Mouse (Mus musculus): ENCODE measurements around the gene Ttf2. TPM values are rescaled to one million over a fixed set of nuclear protein-coding genes. Genes with fewer than 3 reads are reported as not detected.

The Ttf2 gene
- polyA plus RNA-seq, 1 experiment = 0.18 TPM

- TF ChIP-seq GATA1 (IDR thresholded peaks at IDR 0.05; ENCODE audit: low read length) (no peak), TAL1 (IDR thresholded peaks at IDR 0.05; ENCODE audit: low read length) (no peak)
- Histone ChIP-seq H3K4me1 (ENCODE audit: control insufficient read depth) (no peaks in the 10 kb centered on the region), H3K36me3 (ENCODE audit: control insufficient read depth) (no peaks in the 10 kb centered on the region), H3K4me3 (replicated peaks) (no peak overlapping the region), H3K27me3 (ENCODE audit: control insufficient read depth) (no peaks in the 10 kb centered on the region), H3K9me3 (ENCODE audit: control insufficient read depth, low read length) (no peaks in the 10 kb centered on the region)
These were observed 24.3 kb upstream of the Ttf2 start for GRCm38 (mm10) chr3:100993718-100994117.

DNA sequence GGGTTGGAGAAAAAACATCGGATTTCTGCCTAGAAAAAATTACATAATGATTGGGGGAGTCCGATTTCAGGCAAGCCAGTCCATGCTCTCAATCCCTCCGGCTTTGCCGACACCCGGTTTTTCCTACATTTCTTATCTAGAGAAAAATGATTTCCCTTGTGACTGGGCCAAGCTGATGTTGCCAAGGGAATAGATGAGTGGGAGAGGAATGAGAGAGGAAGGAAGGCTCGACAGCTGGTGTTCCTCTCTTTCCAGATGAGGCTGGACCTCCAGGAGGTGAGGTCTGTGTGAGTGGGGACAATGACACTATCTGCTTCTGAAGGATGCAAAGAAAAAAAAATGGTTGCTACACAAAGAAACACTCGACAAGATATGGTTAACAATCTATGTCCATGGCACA lies 23.7 kb upstream of the Ttf2 start:
- H3K4me1 ChIP-seq (ENCODE audit: control insufficient read depth) = no peaks in the 10 kb centered on the region
- H3K36me3 ChIP-seq (ENCODE audit: control insufficient read depth) = no peaks in the 10 kb centered on the region
- no peaks in the 10 kb centered on the region for H3K27me3 ChIP-seq (ENCODE audit: control insufficient read depth)
- TF ChIP-seq TAL1 (IDR thresholded peaks at IDR 0.05; ENCODE audit: low read length) (no peak), GATA1 (IDR thresholded peaks at IDR 0.05; ENCODE audit: low read length) (no peak)
- H3K4me3 ChIP-seq (replicated peaks) = no peak overlapping the region
- no peaks in the 10 kb centered on the region for H3K9me3 ChIP-seq (ENCODE audit: control insufficient read depth, low read length)

DNA sequence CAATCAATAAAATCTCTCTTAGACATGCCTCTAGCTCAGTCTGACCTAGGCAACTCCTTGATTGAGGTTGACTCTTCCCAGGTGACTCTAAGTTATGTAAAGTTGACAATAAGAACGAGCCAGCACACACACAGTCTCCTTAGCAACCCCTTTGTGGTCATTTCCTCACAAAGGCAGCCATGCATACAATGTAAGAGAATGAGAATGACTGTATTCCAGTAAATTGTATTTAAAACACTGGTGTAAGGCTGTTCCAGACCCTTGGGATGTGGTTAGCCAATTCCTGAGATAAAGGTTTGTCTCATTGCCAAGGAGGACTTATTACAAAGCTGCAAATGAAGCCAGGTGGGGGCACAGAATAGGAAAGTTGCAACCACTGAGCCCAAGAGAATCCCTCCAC lies 20.8 kb upstream of the Ttf2 start:
- H3K27me3 ChIP-seq (ENCODE audit: control insufficient read depth) = no peaks in the 10 kb centered on the region
- no peak overlapping the region for H3K4me3 ChIP-seq (replicated peaks)
- H3K9me3 ChIP-seq (ENCODE audit: control insufficient read depth, low read length) = no peaks in the 10 kb centered on the region
- no peaks in the 10 kb centered on the region for H3K4me1 ChIP-seq (ENCODE audit: control insufficient read depth)
- H3K36me3 ChIP-seq (ENCODE audit: control insufficient read depth) = no peaks in the 10 kb centered on the region
- TF ChIP-seq GATA1 (IDR thresholded peaks at IDR 0.05; ENCODE audit: low read length) = no peak
- TF ChIP-seq TAL1 (IDR thresholded peaks at IDR 0.05; ENCODE audit: low read length) = no peak

- Histone ChIP-seq H3K4me3 (replicated peaks) (no peak overlapping the region), H3K9me3 (ENCODE audit: control insufficient read depth, low read length) (no peaks in the 10 kb centered on the region), H3K27me3 (ENCODE audit: control insufficient read depth) (no peaks in the 10 kb centered on the region), H3K4me1 (ENCODE audit: control insufficient read depth) (no peaks in the 10 kb centered on the region), H3K36me3 (ENCODE audit: control insufficient read depth) (no peaks in the 10 kb centered on the region)
- no peak for TF ChIP-seq TAL1 (IDR thresholded peaks at IDR 0.05; ENCODE audit: low read length)
- TF ChIP-seq GATA1 (IDR thresholded peaks at IDR 0.05; ENCODE audit: low read length) = no peak
These were observed 20.0 kb upstream of the Ttf2 start for GRCm38 (mm10) chr3:100989417-100989816.

DNA sequence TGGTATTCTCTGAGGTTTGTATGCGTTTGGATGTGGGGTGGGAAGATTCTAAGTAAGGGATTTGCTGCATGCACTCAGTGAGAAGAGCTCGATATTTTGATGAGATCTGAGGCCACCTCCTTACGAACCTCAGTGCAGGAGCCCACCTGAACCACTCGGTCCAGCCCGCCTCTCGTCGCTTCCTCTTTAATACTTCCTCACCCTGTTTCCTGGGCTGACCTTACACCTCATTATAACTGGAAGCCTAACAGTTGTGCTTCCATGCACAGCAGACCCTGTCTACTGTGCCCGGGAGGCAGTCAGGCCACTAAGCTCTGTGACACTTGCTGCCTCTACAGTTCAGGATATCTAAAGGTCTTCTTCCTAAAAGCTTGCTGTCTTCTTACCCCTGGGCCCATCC lies 9.8 kb upstream of the Ttf2 start:
- H3K4me3 ChIP-seq (replicated peaks) = no peak overlapping the region
- no peaks in the 10 kb centered on the region for H3K36me3 ChIP-seq (ENCODE audit: control insufficient read depth)
- no peaks in the 10 kb centered on the region for H3K4me1 ChIP-seq (ENCODE audit: control insufficient read depth)
- H3K9me3 ChIP-seq (ENCODE audit: control insufficient read depth, low read length) = no peaks in the 10 kb centered on the region
- peaks cover 12% of the 10 kb centered on the region for H3K27me3 ChIP-seq (ENCODE audit: control insufficient read depth)
- TF ChIP-seq GATA1 (IDR thresholded peaks at IDR 0.05; ENCODE audit: low read length) = no peak
- no peak for TF ChIP-seq TAL1 (IDR thresholded peaks at IDR 0.05; ENCODE audit: low read length)

DNA sequence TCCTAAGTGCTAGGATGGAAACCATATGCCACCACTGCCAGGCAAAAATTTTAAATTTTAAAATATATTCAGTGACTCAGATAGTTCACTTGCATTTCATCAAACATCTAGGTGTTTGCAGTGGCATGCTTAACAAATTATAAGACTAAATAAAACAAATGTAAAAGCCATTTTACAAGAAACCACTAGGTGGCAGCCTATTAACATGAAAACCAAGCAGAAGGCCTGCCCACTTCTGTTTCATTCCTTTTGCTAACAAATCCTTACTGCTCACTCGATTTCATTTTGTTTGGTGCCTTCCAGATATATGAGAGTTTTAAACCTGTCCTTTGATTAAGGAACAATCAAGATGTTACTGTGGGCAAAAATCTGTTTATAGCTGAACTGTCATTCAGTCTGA lies 4.4 kb upstream of the Ttf2 start:
- H3K4me1 ChIP-seq (ENCODE audit: control insufficient read depth) = peaks cover 9% of the 10 kb centered on the region
- no peaks in the 10 kb centered on the region for H3K36me3 ChIP-seq (ENCODE audit: control insufficient read depth)
- TF ChIP-seq GATA1 (IDR thresholded peaks at IDR 0.05; ENCODE audit: low read length) = no peak
- TF ChIP-seq TAL1 (IDR thresholded peaks at IDR 0.05; ENCODE audit: low read length) = no peak
- H3K9me3 ChIP-seq (ENCODE audit: control insufficient read depth, low read length) = no peaks in the 10 kb centered on the region
- H3K4me3 ChIP-seq (replicated peaks) = no peak overlapping the region
- peaks cover 1% of the 10 kb centered on the region; the same call in 1 of the 2 replicates for H3K27me3 ChIP-seq (ENCODE audit: control insufficient read depth)

GRCm38 (mm10) chr3:100963849-100964542 lies 5.5 kb downstream of the Ttf2 start:
- no peaks in the 10 kb centered on the region for H3K27me3 ChIP-seq (ENCODE audit: control insufficient read depth)
- no peak overlapping the region for H3K4me3 ChIP-seq (replicated peaks)
- TF ChIP-seq TAL1 (IDR thresholded peaks at IDR 0.05; ENCODE audit: low read length) = no peak
- TF ChIP-seq GATA1 (IDR thresholded peaks at IDR 0.05; ENCODE audit: low read length) = no peak
- peaks cover 87% of the 10 kb centered on the region for H3K36me3 ChIP-seq (ENCODE audit: control insufficient read depth)
- H3K4me1 ChIP-seq (ENCODE audit: control insufficient read depth) = peaks cover 27% of the 10 kb centered on the region
- H3K9me3 ChIP-seq (ENCODE audit: control insufficient read depth, low read length) = no peaks in the 10 kb centered on the region

DNA sequence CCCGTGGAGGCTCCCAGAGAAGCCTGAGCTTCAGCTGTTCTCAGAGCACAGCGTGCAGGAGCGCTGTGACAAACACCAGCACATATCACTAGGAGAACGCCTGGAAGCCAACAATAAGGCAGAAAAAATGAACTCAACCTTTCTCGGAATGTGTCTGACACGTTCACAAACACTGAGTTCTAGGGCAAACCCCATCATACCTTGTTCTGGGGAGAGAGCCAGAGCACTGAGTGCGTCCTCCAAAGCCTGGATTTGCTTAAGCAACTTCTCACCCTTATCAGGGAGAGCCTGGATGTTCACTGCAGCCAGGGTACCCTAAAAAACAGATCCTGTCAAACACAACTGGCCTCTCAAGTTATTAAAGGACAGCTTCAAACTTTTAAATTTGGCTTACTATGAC lies 8.0 kb downstream of the Ttf2 start:
- no peak for TF ChIP-seq TAL1 (IDR thresholded peaks at IDR 0.05; ENCODE audit: low read length)
- TF ChIP-seq GATA1 (IDR thresholded peaks at IDR 0.05; ENCODE audit: low read length) = no peak
- no peaks in the 10 kb centered on the region for H3K27me3 ChIP-seq (ENCODE audit: control insufficient read depth)
- no peak overlapping the region for H3K4me3 ChIP-seq (replicated peaks)
- H3K4me1 ChIP-seq (ENCODE audit: control insufficient read depth) = peaks cover 23% of the 10 kb centered on the region
- peaks cover 99% of the 10 kb centered on the region for H3K36me3 ChIP-seq (ENCODE audit: control insufficient read depth)
- H3K9me3 ChIP-seq (ENCODE audit: control insufficient read depth, low read length) = no peaks in the 10 kb centered on the region

GRCm38 (mm10) chr3:100961007-100961406 lies 8.5 kb downstream of the Ttf2 start:
- TF ChIP-seq TAL1 (IDR thresholded peaks at IDR 0.05; ENCODE audit: low read length) (no peak), GATA1 (IDR thresholded peaks at IDR 0.05; ENCODE audit: low read length) (no peak)
- Histone ChIP-seq H3K9me3 (ENCODE audit: control insufficient read depth, low read length) (no peaks in the 10 kb centered on the region), H3K36me3 (ENCODE audit: control insufficient read depth) (peaks cover 99% of the 10 kb centered on the region)

DNA sequence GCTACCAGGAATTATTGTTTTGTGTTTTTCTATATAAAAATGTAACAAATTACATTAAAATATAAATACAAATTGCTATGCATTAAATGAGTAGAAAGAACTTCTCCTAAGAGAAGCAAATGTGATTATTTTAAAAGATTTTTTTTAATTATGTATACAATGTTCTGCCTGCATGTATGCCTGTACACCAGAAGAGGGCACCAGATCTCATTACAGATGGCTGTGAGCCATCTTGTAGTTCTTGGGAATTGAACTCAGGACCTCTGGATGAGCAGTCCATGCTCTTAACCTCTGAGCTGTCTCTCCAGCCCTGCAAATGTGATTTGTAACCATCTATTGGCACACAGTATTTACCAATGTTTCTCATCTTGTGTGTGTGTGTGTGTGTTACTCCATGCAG lies 14.8 kb downstream of the Ttf2 start:
- Histone ChIP-seq H3K4me3 (replicated peaks) (no peak overlapping the region), H3K9me3 (ENCODE audit: control insufficient read depth, low read length) (no peaks in the 10 kb centered on the region), H3K4me1 (ENCODE audit: control insufficient read depth) (no peaks in the 10 kb centered on the region), H3K36me3 (ENCODE audit: control insufficient read depth) (peaks cover 98% of the 10 kb centered on the region), H3K27me3 (ENCODE audit: control insufficient read depth) (no peaks in the 10 kb centered on the region)
- TF ChIP-seq GATA1 (IDR thresholded peaks at IDR 0.05; ENCODE audit: low read length) = no peak
- TF ChIP-seq TAL1 (IDR thresholded peaks at IDR 0.05; ENCODE audit: low read length) = no peak

More at GRCm38 (mm10) chr3:100961007-100961406, 8.5 kb downstream of the Ttf2 start:
- Histone ChIP-seq H3K4me3 (replicated peaks) (no peak overlapping the region), H3K4me1 (ENCODE audit: control insufficient read depth) (peaks cover 23% of the 10 kb centered on the region), H3K27me3 (ENCODE audit: control insufficient read depth) (no peaks in the 10 kb centered on the region)

All from erythroblast, embryonic 14.5 days (primary cell).